Mouse (Mus musculus) left cerebral cortex, postnatal 36 days (tissue): Measurements from ENCODE around the gene Arhgap32. TPM values are rescaled to one million over a fixed set of nuclear protein-coding genes. Genes with fewer than 3 reads are reported as not detected.
"Not testable (repeated sequence)": the region's sequence is repeated elsewhere in the genome, so short reads cannot be mapped to it uniquely, and the experiment has no call there.

Source experiments
- DNase-seq, 2 experiments: peaks; one replicate each; pipeline ENCODE4 v3.0.0; 2021 to 2022; ENCODE audit warnings: low spot score in 2 of 2, mixed read lengths in 1 of 2
- intact Hi-C: fragments of 180-260 bp; cut with DNase I; formaldehyde crosslinking; loops from one replicate; pipeline ENCODE4 v1.15.1; 2025
- total RNA-seq, 2 experiments: library from RNA; stranded (reverse); gene quantifications; 2 replicates each; pipeline ENCODE4 v1.2.3; 2021

Arhgap32 gene
- total RNA-seq, result 100 to 1,000 TPM; 471 to 473 TPM

DNA sequence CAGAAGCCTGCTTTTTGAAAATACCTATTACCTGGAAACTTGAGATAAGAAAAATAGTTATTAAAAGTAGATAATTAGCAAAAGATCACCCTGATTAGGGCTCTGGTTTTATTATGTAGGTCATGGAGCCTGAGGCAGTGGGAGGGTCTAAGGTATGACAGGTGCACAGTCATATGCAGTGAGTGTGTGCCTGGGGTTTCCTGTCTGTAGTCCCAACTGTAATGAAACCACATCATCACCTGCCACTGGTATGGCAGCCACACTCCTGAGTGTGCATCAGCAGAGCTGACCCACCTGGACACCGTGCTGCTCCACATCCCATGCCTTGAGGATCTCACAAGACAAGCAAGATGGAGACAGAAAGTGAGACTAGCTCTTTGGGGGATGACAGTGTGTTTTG lies at the start of gene Arhgap32:
Gene Arhgap32, plus strand, starts transcription at position 351 of the 400 bp plus-strand sequence.
- DNase-seq, result no peak
- intact Hi-C loops, result no loop called here

DNA sequence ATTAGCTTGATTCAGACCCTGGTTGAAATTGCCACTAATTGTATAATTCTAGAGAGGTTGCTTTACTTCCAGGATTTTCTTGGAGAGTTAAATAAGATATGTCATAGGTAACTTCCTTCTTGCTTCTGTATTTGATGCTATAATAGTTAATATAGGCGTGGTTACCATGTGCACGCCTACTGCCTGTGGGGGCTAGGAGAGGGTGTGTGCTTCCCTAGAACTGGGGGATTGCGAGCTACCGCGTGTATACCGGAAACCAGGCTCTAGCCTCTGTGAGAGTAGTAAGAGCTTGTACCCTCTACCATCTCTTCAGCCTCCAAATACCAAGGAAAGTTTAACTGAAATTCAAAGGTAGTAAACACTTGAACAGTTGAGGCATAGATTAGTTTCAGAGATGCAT lies 43.2 kb upstream of the Arhgap32 start:
- intact Hi-C loops, result no loop called here
- DNase-seq, result no peak

DNA sequence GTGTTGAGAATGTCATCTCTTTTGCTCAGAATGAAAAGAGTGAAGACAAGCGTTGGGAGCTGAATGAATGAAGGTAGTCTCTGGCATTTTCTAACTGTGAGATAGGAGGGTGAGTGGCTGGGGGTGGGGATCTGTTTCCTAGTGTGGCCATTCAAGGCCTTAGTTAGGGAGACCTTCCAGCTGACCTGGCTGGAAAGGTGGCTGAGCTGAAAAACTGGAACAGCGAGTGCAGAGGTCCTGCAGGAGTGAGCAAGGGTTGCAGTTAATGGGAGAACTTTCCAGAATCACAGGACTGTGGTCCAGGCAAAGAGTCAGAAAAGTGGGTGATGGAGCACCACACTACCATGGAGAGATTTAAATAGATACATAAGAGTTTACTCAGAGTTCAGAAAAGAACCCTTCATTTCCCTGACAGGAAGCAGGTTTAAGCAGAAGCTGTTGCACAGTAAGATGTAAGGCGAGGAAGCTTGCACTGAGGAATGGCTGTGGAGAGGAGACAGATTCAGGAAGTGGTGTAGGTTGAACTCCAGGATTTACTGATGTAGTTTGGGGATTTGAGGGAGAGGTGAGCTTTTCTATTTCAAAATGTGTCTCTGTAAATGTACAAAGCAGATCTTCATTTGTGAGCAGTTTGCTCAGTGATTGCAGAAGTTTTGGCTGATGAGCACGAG lies 27.7 kb upstream of the Arhgap32 start:
- no peak for DNase-seq
- intact Hi-C loops, result no loop called here

DNA sequence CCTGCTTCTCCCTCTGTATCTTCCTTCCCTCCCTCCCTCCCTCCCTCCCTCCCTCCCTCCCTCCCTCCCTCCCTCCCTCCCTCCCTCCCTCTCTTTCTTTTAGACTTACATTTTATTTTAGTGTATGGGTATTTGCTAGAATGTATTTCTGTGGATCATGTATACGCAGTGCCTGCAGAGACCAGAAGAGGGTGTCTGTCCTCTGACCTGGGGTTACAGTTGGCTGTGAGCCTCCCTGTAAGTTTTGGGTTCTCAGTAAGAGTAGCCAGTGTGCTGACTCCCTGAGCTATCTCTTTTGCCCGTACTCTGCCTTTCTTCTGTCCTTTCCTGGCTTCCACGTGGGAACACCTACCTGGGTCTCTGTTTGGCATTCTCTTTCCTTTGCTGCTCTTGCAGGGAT lies 27.1 kb upstream of the Arhgap32 start:
- intact Hi-C loops, result no loop called here

DNA sequence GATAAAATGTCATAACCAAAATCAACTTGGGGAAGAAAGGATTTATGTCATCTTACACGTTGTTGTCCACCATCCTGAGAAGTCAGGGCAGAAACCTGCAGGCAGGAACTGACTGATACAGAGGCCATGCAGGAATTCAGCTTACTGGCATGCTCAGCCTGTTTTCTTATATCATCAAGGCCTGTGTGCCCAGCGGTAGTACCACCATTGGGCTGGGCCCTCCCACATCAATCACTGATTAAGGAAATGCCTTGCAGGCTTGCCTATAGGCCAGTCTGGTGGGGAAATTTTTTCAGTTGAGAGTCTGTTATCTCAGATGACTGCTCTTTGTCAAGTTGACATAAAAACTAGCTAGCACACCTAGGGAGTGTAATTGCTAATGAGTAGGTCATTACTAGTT lies 22.5 kb upstream of the Arhgap32 start:
- intact Hi-C loops, result no loop called here
- no peak for DNase-seq

More for the DNA sequence above, 27.1 kb upstream of the Arhgap32 start:
- DNase-seq, result no peak

DNA sequence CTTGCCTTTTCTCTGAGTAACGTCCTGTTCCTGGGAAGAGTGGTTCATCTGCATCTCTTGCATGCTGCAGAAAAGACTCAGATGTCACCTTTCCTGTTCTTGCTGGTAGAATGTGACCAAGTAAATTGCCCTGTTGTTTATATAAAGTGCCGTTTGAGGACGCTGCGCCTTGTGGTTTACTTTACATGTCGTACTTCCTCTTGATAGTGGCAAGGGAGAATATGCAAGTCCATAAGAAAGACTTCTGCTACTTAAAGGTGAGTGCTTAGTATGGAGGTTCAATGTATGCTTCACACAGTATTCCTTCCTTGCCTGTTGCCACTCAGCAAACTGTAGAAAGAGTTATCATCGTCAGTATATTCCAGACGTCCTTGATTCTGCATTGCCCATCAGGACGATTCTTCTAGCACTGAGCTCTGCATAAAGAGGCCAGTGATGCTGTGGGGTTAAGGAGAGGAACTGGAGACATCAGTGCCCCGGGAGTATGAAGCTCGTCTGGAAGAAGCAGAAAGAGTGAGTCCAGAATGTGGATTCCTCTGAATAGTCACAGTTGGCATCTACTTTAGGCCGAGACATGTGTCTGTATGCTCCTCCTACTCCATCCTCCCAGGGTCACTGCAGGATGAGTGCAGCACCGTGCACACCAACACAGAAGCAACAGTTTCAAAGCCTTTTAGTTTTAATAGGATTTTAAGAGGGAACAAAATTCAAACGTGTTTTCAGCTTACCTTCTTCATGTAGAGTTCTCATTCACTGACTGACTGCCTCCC lies 21.4 kb upstream of the Arhgap32 start:
- intact Hi-C loops, result no loop called here

DNA sequence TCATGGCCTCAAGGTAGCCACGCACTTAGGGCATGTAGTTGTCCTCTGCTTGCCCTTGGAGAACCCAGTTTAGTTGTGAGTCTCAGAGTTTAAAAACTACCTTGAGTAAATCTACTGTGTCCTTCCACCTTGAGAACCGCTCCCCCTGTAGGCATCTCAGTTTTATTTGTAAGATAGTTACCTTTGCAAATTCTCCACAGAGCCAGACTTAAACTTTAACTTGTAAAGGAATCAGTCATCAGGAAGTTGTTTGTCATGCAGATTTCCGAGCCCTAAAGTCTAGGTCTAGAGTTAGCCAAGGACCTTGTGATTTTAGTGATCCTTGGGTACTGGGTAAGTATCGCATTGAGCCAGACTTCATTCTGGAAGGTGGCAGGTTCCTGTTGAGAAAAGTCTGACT lies 20.4 kb upstream of the Arhgap32 start:
- DNase-seq, result no peak
- intact Hi-C loops, result no loop called here

More for the DNA sequence above, 21.4 kb upstream of the Arhgap32 start:
- no peak for DNase-seq

DNA sequence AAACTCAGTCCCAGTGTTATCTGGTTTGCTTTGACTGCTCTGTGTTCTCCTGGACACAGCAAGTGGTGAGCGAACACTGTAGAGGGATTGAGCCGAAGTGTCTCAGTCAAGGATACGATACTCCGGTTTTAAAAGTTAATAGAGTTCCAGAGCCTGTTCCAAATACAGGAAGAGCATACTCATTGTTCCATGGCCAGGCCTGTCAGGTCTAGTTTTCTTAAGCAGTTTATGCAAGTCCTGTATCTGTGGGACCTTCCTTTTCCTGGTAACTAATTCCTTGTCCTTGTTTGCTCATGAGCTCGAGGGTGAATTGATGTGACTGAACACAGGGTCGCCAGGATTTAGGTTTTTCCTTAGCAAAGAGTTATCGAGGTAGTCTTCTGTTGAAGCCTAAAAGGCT lies 19.4 kb upstream of the Arhgap32 start:
- no peak for DNase-seq
- intact Hi-C loops, result no loop called here

DNA sequence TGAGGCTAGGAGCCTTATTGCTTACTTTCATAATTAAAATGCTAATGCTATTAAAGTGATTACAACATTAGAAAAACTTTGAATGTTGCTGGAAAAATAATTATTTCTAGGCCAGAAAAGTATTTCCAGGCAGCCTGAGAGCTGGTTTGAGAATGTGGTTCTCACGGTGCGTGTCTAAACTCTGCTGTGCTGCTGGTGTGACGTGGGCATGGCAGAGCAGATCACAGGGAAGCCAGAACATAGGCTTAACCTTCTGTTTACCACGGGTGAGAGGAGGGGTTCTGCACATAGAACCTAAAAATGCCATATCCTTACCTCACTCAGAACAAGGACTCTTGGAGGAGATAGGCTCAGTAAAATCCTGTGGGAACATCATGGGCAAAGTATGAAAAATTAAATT lies 18.8 kb upstream of the Arhgap32 start:
- DNase-seq, result no peak
- intact Hi-C loops, result no loop called here

DNA sequence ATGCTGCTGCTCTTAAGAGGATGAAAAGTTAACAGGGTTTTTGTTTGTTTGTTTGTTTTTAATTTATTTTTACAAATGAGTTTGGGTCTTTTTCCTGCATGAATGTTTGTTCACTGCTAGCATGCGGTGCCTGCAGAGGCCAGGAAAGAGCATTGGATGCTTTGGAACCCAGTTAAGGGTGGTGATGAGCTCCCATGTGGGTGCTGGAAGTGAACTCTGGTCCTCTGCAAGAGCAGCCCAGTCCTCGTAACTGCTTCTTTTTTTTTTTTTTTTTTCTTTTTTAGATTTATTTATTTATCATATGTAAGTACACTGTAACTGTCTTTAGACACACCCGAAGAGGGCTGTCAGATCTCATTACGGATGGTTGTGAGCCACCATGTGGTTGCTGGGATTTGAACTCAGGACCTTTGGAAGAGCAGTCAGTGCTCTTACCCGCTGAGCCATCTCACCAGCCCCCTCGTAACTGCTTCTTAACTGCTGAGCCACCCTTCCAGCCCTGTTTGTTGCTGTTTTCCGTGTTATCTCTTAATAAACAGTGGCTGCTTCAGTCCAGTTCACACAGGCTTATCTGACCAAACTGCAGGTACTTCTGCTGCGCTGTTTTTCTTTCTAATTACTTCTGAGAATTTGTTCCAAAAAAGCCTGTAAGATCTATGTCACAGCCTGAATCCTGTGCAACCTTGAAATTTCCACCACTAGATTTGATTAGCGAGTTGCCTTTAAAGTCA lies 17.3 kb upstream of the Arhgap32 start:
- intact Hi-C loops, result no loop called here
- no peak for DNase-seq

DNA sequence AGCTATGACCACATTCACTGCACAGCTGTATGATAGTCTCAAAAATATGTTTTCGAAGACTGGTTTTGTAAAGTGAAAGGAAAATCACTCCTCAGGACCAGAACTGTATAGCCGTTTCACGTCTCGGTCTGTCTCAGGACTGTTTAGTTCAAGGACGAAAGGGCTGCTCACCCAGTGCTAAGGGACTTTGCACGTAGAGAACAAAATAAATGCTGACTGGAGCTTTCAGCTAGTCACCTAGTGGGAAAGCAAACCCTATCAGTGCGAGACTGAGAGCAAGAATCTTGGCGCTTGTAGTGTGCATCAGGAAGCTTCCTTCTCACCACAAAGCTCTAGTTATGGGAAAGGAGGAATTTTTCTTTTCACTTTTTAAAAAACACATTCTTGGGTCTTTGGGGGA lies 15.4 kb upstream of the Arhgap32 start:
- intact Hi-C loops, result no loop called here
- no peak for DNase-seq

DNA sequence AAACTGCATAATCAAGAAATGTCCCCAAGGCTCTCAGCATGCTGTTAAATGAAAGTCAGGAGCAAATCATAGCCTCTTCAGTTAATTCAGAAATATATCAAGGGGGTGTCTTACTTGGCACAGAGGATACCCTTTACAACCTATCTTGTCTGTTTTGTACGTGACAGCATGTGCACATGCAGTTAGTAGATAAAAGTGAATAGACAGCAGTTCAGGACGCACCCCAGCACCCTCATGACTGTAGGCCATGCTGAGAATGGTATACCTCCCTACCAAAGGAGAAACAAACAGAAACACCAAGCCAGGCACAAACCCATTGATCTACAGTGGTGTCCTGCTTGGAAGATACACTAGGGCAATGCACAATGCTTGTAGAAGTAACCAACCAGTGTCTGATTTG lies 14.4 kb upstream of the Arhgap32 start:
- intact Hi-C loops, result no loop called here
- no peak for DNase-seq

DNA sequence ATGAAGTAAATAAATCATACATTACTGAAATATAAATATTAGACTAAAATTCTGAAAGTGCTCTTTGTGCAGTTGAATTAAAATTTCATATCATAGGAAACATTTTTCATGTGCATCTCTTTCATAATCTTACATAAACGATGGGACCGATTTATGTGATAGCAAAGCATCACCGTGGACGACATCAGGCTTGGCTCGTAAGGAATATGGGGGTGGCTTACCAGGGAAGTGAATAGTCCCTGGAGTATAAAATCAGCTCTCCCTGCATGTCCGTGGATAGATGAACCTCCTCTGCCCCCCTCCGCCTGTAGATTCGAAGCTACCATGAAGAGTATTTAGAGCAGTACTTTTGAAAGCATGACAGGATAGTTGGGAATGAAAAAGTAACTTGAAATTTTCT lies 11.3 kb upstream of the Arhgap32 start:
- DNase-seq, result no peak
- intact Hi-C loops, result no loop called here

DNA sequence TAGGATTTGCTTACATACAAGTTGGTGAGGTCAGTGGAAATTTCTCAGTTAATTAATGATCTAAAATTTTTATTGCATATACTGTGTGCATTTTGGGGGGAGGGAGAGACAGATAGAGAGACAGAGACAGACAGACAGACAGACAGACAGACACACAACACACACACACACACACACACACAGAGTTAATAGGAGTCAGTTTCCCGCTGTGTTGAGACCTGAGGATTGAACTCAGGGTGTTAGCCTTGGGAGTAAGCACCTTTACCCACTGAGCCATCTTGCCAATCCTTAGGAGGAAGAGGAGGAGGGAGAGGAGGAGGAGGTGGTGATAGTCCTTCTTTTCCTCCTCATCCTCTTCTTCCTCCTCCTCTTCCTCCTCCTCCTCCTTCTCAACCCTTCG lies 5.6 kb upstream of the Arhgap32 start:
- intact Hi-C loops, result no loop called here
- no peak for DNase-seq

DNA sequence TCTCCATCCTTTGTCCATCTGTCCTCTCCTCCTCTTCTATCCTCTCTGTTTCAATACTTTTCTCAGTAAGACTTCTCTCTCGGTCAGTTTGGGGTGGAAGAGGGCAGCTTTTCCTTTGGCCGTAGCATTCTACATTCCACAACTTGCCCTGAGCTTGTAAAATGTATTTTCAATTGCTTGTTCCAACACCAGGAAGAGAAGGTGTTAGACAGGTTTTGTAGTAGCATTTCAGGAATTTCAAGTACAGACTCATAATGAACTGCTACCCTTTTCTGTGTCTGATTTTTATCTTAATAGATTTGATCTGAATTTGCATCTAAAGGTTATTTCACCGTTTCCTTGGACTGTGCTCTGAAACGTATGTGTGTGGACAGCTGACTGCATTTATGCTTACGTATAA lies 336 bp downstream of the Arhgap32 start:
- no peak for DNase-seq
- intact Hi-C loops, result no loop called here

DNA sequence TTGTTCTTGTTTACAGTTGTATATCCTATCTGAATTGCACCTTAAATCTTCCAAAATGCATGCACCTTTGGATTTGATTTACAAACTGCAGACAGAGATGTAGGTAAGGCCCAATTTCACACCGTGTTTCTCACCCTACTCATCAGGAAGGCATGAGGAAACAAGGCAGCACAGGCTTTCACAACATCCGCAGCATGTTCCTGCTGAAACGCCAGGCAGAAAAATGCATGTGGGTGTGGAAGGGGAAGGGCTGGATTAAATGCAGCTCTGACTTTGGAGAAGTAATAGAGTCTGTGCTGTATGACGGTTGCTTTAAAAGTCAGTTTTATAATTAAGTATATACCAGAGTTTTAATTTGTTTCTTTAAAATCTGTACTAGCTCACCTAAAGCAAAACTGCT lies 1.9 kb downstream of the Arhgap32 start:
- peak; percentile 24 to 29 for DNase-seq
- intact Hi-C loops, result no loop called here

DNA sequence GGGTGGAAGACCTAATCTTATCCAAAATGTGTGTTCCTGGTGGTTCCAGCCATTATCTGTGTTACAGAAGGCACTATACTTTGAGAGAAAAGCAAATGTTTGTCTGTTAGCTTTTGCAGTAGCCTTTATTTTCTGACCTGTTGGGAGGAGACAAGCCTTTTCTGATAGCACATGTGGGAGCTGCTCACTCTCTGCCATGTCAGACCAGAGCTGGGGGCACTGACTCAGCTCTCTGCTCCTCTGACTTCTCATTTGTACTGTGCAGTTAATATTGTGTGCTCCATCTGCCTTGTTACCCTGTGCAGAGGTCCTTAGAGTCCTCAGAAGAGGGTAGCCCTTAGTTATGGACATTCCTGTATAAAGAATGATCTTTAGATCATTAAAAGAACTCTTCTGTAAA lies 2.5 kb downstream of the Arhgap32 start:
- intact Hi-C loops, result no loop called here
- DNase-seq, result no peak

DNA sequence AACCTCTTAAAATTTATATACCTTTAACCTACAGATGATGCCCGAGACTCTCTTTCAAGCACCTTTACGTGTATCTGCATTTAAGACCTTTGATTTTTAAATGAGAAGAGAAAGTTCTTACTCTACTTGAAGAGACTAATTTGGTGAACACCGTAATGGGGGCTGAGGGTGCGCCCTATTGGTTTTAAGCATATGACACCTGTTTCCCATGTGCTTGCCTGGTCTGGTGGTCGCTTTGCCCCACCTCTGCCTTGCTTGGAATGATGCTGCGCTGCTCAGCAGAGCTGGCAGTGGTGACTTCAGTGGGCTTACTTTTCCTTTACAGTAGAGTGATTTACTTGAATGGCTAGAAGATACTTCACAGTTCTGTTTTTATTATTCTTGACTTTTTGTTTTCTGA lies 3.6 kb downstream of the Arhgap32 start:
- intact Hi-C loops, result no loop called here
- DNase-seq, result no peak

DNA sequence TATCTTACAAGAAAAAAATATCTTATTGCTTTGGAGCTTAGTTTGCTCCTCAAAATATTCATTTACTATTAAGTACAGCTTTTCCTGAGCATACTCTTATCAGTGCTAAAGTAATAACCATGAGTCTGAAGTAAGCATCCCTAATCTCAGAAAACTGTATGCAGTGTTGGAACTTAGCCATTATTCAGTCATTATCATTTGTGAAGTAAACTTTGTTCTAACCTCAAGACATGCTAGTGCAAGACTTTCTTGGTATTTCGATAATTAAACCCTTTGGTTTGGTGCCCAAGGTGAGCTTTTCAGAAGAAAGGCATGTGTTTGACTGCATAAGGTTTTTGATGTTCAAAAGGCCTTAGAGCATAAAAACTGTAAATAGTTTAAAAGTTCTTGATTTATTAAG lies 4.2 kb downstream of the Arhgap32 start:
- DNase-seq, result no peak
- intact Hi-C loops, result no loop called here

DNA sequence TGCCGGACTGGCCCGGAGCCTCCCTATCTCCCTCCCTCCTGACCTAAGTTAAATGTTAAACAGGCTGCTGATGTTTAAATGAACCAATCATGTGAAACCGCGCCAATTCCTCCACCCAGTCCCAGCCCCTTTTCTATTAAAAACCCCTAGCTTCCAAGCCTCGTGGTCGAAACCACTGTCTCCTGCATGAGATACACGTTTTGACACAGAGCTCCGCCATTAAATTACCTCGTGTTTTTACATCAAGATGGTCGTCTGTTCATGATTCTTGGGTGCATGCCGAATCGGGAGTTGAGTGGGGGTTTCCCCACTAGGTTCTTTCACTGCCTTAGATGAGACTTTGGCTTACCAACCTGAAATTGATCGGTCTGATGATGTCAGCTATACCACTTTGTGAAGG lies 5.3 kb downstream of the Arhgap32 start:
- intact Hi-C loops, result not testable (repeated sequence)

DNA sequence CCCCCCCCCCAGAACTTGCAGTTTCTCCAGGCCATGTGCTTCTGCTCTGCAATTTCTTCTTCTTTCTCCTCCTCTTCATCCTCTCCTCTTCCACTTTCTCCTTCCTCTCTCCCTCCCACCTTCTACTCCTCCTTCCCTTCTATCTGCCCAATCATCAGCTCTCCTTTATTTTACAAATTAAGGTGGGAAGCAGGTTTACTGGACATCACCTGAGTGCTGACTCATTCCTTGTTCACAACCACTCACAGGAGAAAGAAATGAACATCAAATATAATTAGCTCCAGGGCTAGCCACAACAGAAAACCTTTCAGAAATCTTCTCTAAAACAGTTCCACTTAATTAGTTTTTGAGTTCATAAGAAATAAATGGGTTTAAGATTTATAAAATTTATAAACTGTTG lies 20.3 kb downstream of the Arhgap32 start:
- DNase-seq, result no peak
- intact Hi-C loops, result no loop called here

More for the DNA sequence above, 5.3 kb downstream of the Arhgap32 start:
- not testable (repeated sequence) for DNase-seq
